Mouse (Mus musculus) lung, embryonic 16.5 days (tissue): ENCODE results near the gene Fbh1. TPM values are rescaled to one million over a fixed set of nuclear protein-coding genes. Genes with fewer than 3 reads are reported as not detected.

Experiments used
- polyA plus RNA-seq: library from polyadenylated mRNA; unstranded; fragments of >200 nt; fragmentation: Nextera tagmentation; extraction: Ambion mirVana; gene quantifications from 2 replicates; pipeline ENCODE4 v1.2.1, GENCODE M21; 2015

Fbh1 gene
- polyA plus RNA-seq, 1 experiment from 2014 or later, result 119 TPM

Other genes starting within 250 kb of the Fbh1 start
- 17.9 and 19.2 TPM in 2 replicates for gene Pfkfb3, start 223.5 kb downstream of the Fbh1 start, polyA plus RNA-seq
- gene Rbm17, start 173.4 kb downstream of the Fbh1 start, polyA plus RNA-seq, result 115 and 130 TPM in 2 replicates
- not detected in 2 replicates for gene Gm17490, start 151.3 kb downstream of the Fbh1 start, polyA plus RNA-seq
- gene Il2ra, start 134.8 kb downstream of the Fbh1 start, polyA plus RNA-seq, result 1.9 and 3.1 TPM in 2 replicates
- 3.8 and 5.4 TPM in 2 replicates for gene Il15ra, start 72.3 kb downstream of the Fbh1 start, polyA plus RNA-seq
- 38.6 and 40.6 TPM in 2 replicates for gene Ankrd16, start 294 bp upstream of the Fbh1 start, polyA plus RNA-seq